Mouse (Mus musculus) limb, embryonic 10.5 days (tissue): Measurements from ENCODE around the gene Lce1i. TPM values are rescaled to one million over a fixed set of nuclear protein-coding genes. Genes with fewer than 3 reads are reported as not detected.

Experiments
- polyA plus RNA-seq: library from polyadenylated mRNA; unstranded; fragments of >200 nt; fragmentation: Nextera tagmentation; extraction: Ambion mirVana; gene quantifications from 2 replicates; pipeline ENCODE4 v1.2.1, GENCODE M21; 2016

Lce1i gene
- polyA plus RNA-seq, 1 experiment from 2014 or later = not detected

Other genes with a start within 250 kb of the Lce1i start
- not detected in 2 replicates for gene 2310046K23Rik, start 244.4 kb downstream of the Lce1i start, polyA plus RNA-seq
- gene Ivl, start 205.2 kb downstream of the Lce1i start, polyA plus RNA-seq = not detected in 2 replicates
- gene Smcp, start 189.9 kb downstream of the Lce1i start, polyA plus RNA-seq = not detected in 2 replicates
- not detected in 2 replicates for gene 2210017I01Rik, start 171.4 kb downstream of the Lce1i start, polyA plus RNA-seq
- gene Lce6a, start 157.2 kb downstream of the Lce1i start, polyA plus RNA-seq = not detected in 2 replicates
- not detected in 2 replicates for gene Lce1a1, start 130.6 kb downstream of the Lce1i start, polyA plus RNA-seq
- gene Lce1b, start 122.0 kb downstream of the Lce1i start, polyA plus RNA-seq = not detected in 2 replicates
- not detected in 2 replicates for gene Lce1a2, start 108.6 kb downstream of the Lce1i start, polyA plus RNA-seq
- not detected in 2 replicates for gene Lce1c, start 99.7 kb downstream of the Lce1i start, polyA plus RNA-seq
- gene Lce1d, start 91.7 kb downstream of the Lce1i start, polyA plus RNA-seq = not detected in 2 replicates
- gene Lce1e, start 69.8 kb downstream of the Lce1i start, polyA plus RNA-seq = not detected in 2 replicates
- gene Lce1f, start 58.5 kb downstream of the Lce1i start, polyA plus RNA-seq = not detected in 2 replicates
- not detected in 2 replicates for gene Gm38119, start 39.8 kb downstream of the Lce1i start, polyA plus RNA-seq
- not detected in 2 replicates for gene Lce1g, start 26.6 kb downstream of the Lce1i start, polyA plus RNA-seq
- gene Lce1h, start 13.8 kb downstream of the Lce1i start, polyA plus RNA-seq = not detected in 2 replicates
- not detected in 2 replicates for gene Lce1j, start 11.6 kb upstream of the Lce1i start, polyA plus RNA-seq
- not detected in 2 replicates for gene Lce1k, start 29.0 kb upstream of the Lce1i start, polyA plus RNA-seq
- not detected in 2 replicates for gene Kprp, start 48.3 kb upstream of the Lce1i start, polyA plus RNA-seq
- gene Lce1l, start 72.4 kb upstream of the Lce1i start, polyA plus RNA-seq = not detected in 2 replicates
- gene 2310050C09Rik, start 91.3 kb upstream of the Lce1i start, polyA plus RNA-seq = not detected in 2 replicates
- gene Lce3a, start 147.3 kb upstream of the Lce1i start, polyA plus RNA-seq = not detected in 2 replicates
- not detected in 2 replicates for gene Lce3b, start 154.1 kb upstream of the Lce1i start, polyA plus RNA-seq
- not detected in 2 replicates for gene Lce3c, start 165.6 kb upstream of the Lce1i start, polyA plus RNA-seq
- not detected in 2 replicates for gene Lce3d, start 178.5 kb upstream of the Lce1i start, polyA plus RNA-seq
- not detected in 2 replicates for gene Lce3e, start 188.2 kb upstream of the Lce1i start, polyA plus RNA-seq
- not detected in 2 replicates for gene Lce3f, start 213.3 kb upstream of the Lce1i start, polyA plus RNA-seq
- 0.44 TPM in 1 of 2 replicates, not detected in the other for gene Crct1, start 236.8 kb upstream of the Lce1i start, polyA plus RNA-seq
- gene Lce1m, start 240.2 kb upstream of the Lce1i start, polyA plus RNA-seq = not detected in 2 replicates